Mouse (Mus musculus): ENCODE results near the gene 2300003K06Rik.
A peak's percentile ranks its signal among the peaks of the same experiment; 100 is the strongest.
"Not testable (repeated sequence)": the region's sequence is repeated elsewhere in the genome, so short reads cannot be mapped to it uniquely, and the experiment has no call there.

2300003K06Rik gene

GRCm38 (mm10) chr11:99837966-99838365, at the start of gene 2300003K06Rik:
TSS of gene 2300003K06Rik (minus strand) at chr11:99838066.
- no peak for DNase-seq (ENCODE audit: low read depth, low spot score)

GRCm38 (mm10) chr11:99878887-99879286, 41.0 kb upstream of the 2300003K06Rik start, which contains the start of gene Gm11567:
TSS of gene Gm11567 (plus strand) at chr11:99879187.
- DNase-seq (ENCODE audit: low read depth, low spot score): not testable (repeated sequence)

- DNase-seq (ENCODE audit: low read depth, low spot score): not testable (repeated sequence)
Observed at GRCm38 (mm10) chr11:99873089-99873488, 35.2 kb upstream of the 2300003K06Rik start, which contains the start of gene Krtap9-1. TSS of gene Krtap9-1 (plus strand) at chr11:99873389.

DNA sequence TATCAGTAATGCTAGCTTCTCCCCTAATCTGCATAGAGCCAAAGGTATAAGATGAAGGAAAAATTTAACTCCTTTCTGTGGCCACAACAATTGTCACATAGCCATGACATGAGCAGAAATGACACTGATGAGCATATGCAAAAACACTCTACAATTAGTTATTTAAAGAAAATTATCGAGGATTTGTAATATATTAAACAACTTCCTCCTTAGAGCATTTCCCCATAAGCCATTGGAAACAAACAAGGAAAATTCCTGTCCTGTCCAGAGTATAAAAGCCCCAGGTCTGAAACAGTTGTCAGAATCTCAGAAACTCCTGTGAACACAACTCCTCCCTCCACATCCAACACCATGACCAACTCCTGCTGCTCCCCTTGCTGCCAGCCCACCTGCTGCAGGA, 26.3 kb upstream of the 2300003K06Rik start, which contains the start of gene Gm11559:
Gm11559 (plus strand) TSS at position 301 of the 400 bp plus-strand sequence.
- DNase-seq (ENCODE audit: low read depth, low spot score): not testable (repeated sequence)

DNA sequence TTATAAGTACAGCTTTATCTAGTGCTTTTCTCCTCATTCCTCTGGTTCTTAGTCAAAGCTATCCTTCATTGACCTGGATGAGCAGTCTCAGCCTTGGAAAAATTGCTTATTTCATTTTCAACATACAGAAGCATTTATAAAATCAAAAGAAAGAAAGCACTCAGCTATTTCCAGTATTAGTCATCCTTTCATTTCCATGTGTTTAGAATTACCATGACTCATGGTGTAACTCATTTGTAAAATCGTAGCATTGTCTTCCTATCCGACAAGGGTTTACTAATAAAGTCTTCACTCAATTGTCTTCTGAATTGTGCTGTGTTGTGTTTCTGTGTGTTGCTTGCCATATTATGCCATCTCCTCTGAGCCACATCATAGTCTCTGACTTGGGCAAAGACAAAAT, 20.9 kb upstream of the 2300003K06Rik start:
- DNase-seq (ENCODE audit: low read depth, low spot score): no peak

DNA sequence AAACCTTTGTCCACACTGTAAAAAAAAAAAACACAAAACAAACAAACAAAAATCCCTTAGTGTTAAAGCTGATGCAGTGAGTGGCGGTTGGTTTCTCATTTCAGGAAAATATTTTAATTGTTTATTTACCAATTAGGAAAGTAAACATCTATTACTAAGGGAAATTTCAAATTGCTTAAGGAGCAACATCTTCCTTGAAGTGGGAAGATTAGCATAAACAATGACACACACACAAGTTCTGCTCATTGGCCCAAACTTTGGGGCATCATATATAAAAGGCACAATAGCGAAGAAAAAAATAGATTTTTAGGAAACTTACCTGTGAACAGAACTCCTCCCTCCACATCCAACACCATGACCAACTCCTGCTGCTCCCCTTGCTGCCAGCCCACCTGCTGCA, 19.8 kb upstream of the 2300003K06Rik start, which contains the start of gene Gm11568:
Gm11568 (plus strand) TSS at position 301 of the 400 bp plus-strand sequence.
- DNase-seq (ENCODE audit: low read depth, low spot score): no peak

- DNase-seq (ENCODE audit: low read depth, low spot score): peak; percentile 18
Observed at GRCm38 (mm10) chr11:99854121-99854520, 16.3 kb upstream of the 2300003K06Rik start.

GRCm38 (mm10) chr11:99851508-99851907, 13.6 kb upstream of the 2300003K06Rik start, which contains the start of gene Krtap4-16:
TSS of gene Krtap4-16 (minus strand) at chr11:99851608.
- no peak for DNase-seq (ENCODE audit: low read depth, low spot score)

- no peak for DNase-seq (ENCODE audit: low read depth, low spot score)
Observed at GRCm38 (mm10) chr11:99846746-99847145, 8.9 kb upstream of the 2300003K06Rik start.

DNA sequence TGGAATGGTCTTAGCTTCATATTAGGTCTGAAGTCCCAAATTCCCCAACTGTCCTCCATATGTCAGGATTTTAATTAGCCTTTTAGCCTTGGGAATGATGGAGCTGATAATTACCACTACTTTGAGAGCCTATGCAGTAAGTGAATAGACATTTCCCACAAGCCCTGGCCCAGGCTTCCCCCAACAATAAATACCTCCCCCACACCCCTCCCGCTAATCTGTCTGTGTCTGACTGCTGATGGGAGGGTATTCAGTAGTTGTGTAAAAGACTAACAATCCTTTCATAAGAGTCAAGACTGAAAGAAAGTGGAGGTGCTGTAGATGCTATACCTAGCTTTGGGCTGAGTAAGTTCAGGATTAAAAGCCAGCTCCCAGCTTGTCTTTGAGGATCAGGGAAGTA, 4.3 kb upstream of the 2300003K06Rik start:
- no peak for DNase-seq (ENCODE audit: low read depth, low spot score)

GRCm38 (mm10) chr11:99815566-99815965, 22.3 kb downstream of the 2300003K06Rik start, which contains the start of gene Gm11564:
TSS of gene Gm11564 (minus strand) at chr11:99815666.
- DNase-seq (ENCODE audit: low read depth, low spot score): not testable (repeated sequence)

GRCm38 (mm10) chr11:99809792-99810191, 28.1 kb downstream of the 2300003K06Rik start, which contains the start of gene Krtap4-13:
TSS of gene Krtap4-13 (minus strand) at chr11:99809892.
- not testable (repeated sequence) for DNase-seq (ENCODE audit: low read depth, low spot score)

DNA sequence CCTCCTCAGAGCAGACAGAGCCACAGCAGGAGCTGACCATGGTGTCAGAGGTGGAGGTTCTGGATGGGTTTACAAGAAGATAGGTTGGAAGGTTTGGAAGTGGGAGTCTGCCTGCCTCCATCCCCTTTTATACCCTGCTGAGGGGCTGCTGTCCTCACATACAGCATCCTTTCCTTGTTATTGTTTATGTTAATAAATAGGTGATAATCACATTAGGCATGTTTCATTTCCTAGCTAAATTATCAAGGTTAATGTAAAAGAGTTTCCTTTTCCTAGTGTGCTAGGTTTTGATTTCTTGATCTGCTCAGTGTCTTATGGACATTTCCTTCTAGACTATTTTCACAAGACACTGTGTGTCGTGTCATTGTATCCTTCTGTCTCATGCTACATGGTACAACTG, 33.5 kb downstream of the 2300003K06Rik start, which contains the start of gene Gm11554:
Gm11554 (minus strand) TSS at position 101 of the 400 bp plus-strand sequence.
- not testable (repeated sequence) for DNase-seq (ENCODE audit: low read depth, low spot score)

- not testable (repeated sequence) for DNase-seq (ENCODE audit: low read depth, low spot score)
Observed at GRCm38 (mm10) chr11:99798832-99799231, 39.0 kb downstream of the 2300003K06Rik start, which contains the start of gene Gm11569. TSS of gene Gm11569 (minus strand) at chr11:99798932.

DNA sequence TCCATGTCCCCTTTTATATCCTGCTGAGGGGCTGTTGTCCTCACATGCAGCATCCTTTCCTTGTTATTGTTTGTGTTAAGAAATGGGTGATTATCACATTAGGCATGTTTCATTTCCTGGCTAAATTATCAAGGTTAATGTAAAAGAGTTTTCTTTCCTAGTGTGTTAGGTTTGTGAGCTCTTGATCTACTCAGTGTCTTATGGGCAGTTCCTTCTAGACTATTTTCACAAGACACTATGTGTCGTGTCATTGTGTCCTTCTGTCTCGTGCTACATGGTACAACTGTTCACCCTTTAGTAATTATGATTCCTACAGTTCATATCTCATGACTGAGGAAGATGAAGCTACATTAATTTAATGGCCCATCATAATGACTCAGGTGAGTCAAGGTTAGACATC, 44.5 kb downstream of the 2300003K06Rik start, which contains the start of gene Gm11596:
Gm11596 (minus strand) TSS at position 101 of the 400 bp plus-strand sequence.
- DNase-seq (ENCODE audit: low read depth, low spot score): no peak
